Mouse (Mus musculus): ENCODE results near the gene Selp. TPM values are rescaled to one million over a fixed set of nuclear protein-coding genes. Genes with fewer than 3 reads are reported as not detected.

Gene Selp
- polyA plus RNA-seq (2012): not detected in 2 replicates

- TF ChIP-seq GATA1 (IDR thresholded peaks at IDR 0.05; ENCODE audit: low read length): no peak
These were observed at the start of gene Selp for GRCm38 (mm10) chr1:164114947-164115493. Gene Selp, plus strand, starts transcription at chr1:164115264.

DNA sequence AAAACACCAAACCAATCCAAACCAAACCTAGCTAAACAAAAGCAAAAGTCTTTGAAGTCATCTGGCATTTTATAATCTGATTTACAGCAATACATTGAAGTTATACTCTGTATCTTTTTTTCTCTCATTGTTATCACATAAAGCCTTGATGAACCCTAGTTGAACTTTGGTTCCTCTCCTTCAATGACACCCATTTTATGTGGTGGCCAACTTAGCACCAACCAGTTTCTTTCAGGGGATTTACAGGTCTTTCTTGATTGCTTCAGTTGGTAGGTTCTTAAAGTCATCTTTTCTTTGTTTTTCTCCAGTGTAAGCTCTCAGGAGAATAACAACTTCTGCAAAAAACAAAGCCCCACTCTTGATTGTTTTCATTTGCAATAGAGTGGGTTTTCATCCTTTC, 45.8 kb upstream of the Selp start:
- no peak for TF ChIP-seq GATA1 (IDR thresholded peaks at IDR 0.05; ENCODE audit: low read length)

DNA sequence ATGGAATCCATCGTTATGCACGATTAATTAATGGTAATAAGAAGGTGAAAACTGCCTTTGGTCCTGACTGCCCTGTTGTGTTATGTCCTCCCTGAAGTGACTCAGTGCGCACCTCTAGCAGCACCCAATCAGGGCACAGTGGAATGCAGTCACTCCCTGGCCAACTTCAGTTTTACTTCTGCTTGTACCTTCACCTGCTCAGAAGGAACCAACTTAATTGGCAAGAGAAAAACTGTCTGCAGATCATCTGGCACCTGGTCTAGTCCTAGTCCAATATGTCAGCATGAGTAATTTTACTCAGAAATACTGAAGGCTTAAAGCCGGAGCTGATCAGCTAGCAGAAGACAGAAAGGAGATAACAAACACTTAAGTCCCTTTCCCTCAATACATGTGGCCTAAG, 44.6 kb upstream of the Selp start:
- no peak for TF ChIP-seq GATA1 (IDR thresholded peaks at IDR 0.05; ENCODE audit: low read length)

GRCm38 (mm10) chr1:164071111-164071510, 44.0 kb upstream of the Selp start:
- TF ChIP-seq GATA1 (IDR thresholded peaks at IDR 0.05; ENCODE audit: low read length): no peak

DNA sequence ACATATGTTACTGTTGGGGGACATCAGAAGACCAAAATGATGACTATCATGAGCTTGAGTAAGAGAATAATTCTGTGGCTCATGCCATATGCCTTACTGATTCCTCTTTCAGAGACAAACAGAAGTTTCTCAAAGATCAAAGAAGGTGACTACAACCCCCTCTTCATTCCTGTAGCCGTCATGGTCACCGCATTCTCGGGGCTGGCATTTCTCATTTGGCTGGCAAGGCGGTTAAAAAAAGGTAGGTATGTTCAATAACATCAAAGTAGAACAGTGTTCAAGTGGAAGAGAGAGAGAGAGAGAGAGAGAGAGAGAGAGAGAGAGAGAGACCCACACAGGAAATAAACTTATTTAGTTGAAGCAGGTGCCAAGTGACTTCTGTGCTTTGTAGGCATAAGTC, 43.1 kb upstream of the Selp start:
- no peak for TF ChIP-seq GATA1 (IDR thresholded peaks at IDR 0.05; ENCODE audit: low read length)

DNA sequence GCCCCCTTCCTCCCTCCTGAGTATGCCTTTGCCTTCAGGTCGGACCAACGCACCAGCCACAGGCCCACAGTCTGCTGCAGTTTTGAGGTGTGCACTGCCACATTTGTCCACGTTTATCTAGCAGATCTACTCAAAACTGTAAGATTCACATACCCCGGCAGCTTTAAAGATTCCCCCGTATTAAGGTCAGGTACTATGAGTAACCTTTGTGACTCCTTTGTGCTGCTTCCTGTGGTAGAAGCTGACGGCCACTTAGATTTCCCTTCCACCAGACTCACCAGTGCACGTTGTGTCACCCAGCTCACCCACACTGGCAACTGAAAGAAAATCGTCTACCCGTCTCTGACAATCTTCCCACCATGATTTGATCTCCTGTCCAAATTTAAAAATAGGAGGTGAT, 42.0 kb upstream of the Selp start:
- no peak for TF ChIP-seq GATA1 (IDR thresholded peaks at IDR 0.05; ENCODE audit: low read length)

- no peak for TF ChIP-seq GATA1 (IDR thresholded peaks at IDR 0.05; ENCODE audit: low read length)
These were observed 41.3 kb upstream of the Selp start for GRCm38 (mm10) chr1:164073803-164074202.

DNA sequence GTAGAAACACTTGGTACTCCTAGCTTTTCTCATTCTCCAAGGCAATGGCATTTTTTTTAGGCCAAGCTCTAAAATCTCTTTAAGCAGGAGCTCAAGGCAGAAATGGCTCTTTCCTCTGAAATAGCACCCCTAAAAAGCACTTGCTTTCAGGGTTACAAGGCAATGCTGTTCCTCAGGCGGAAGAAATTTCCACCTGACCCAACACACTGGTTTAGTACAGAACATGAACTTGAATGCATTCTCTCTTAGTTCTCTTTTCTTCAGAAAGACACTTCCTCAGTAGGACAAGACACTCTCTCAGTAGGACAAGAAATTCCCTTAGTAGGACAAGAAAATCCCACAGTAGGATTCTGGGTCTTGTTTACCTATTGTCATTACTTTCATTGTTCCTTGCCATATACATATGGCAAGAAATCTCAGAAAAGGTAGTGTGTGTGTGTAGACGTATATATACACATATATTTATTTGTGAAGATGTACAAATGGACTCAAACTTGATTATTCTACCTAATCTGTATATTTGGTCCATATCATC, 40.4 kb upstream of the Selp start:
- no peak for TF ChIP-seq GATA1 (IDR thresholded peaks at IDR 0.05; ENCODE audit: low read length)

GRCm38 (mm10) chr1:164075416-164075815, 39.6 kb upstream of the Selp start:
- TF ChIP-seq GATA1 (IDR thresholded peaks at IDR 0.05; ENCODE audit: low read length): no peak

- no peak for TF ChIP-seq GATA1 (IDR thresholded peaks at IDR 0.05; ENCODE audit: low read length)
These were observed 38.6 kb upstream of the Selp start for GRCm38 (mm10) chr1:164076441-164076840.

- TF ChIP-seq GATA1 (IDR thresholded peaks at IDR 0.05; ENCODE audit: low read length): no peak
These were observed 38.0 kb upstream of the Selp start for GRCm38 (mm10) chr1:164077031-164077430.

DNA sequence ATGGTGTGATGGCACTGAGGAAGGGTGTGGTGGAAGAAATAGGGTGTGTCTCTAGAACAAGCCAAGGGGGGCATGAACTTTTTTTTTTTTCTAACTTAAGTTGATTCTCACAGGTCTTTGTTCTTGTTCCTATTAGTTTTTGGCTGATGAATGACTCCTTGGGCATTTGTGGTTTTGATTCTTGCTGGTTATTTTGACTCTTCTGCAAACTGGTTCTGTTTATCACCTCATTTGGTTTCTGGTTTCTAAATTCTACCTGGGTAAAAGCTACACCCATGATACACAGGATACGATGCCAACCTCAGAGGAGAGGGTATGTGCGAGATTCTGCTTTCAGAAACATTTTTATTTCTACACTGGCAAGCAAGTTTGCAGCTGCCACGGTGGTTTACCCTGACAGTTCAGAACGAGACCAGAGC, 36.7 kb upstream of the Selp start:
- TF ChIP-seq GATA1 (IDR thresholded peaks at IDR 0.05; ENCODE audit: low read length): no peak

- no peak for TF ChIP-seq GATA1 (IDR thresholded peaks at IDR 0.05; ENCODE audit: low read length)
These were observed 36.0 kb upstream of the Selp start for GRCm38 (mm10) chr1:164079091-164079490.

DNA sequence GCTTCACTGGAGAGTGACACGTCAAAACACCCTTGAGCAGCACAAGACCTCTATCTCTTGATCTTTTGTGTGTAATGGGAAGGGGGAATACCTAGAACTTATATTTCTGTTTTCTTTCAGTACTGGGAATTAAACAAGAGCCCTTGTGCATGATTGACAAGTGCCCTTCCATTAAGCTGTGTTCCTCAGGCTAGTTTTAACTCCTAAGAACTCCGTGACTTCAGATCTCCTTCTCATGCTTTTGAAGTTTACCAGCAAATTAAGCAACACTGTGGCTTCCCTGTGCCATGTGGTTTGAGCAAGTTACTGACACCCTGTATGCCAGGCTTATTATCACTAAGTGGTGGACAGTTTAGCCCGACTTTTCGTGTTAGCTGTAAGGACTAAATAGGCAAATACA, 32.0 kb upstream of the Selp start:
- TF ChIP-seq GATA1 (IDR thresholded peaks at IDR 0.05; ENCODE audit: low read length): no peak

DNA sequence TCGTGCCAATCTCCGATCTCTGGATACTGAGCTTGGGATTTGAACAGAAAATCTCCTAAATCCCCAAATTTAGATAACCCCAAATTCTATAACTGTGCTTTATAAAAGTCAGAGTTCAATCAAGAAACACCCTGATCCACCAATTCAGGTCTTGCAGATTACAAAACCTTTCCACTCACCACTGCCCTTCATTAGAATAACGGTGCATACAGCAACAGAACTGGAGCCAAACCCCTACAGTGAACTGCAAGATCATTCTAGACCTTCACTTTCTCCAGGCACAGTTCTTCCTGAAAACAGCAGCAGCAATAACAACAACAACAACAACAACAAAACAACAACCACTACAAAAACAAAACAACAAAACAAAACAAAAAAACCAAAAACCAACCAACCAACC, 28.3 kb upstream of the Selp start:
- no peak for TF ChIP-seq GATA1 (IDR thresholded peaks at IDR 0.05; ENCODE audit: low read length)

GRCm38 (mm10) chr1:164087872-164088271, 27.2 kb upstream of the Selp start:
- TF ChIP-seq GATA1 (IDR thresholded peaks at IDR 0.05; ENCODE audit: low read length): no peak

- no peak for TF ChIP-seq GATA1 (IDR thresholded peaks at IDR 0.05; ENCODE audit: low read length)
These were observed 18.3 kb upstream of the Selp start for GRCm38 (mm10) chr1:164096780-164097179.

DNA sequence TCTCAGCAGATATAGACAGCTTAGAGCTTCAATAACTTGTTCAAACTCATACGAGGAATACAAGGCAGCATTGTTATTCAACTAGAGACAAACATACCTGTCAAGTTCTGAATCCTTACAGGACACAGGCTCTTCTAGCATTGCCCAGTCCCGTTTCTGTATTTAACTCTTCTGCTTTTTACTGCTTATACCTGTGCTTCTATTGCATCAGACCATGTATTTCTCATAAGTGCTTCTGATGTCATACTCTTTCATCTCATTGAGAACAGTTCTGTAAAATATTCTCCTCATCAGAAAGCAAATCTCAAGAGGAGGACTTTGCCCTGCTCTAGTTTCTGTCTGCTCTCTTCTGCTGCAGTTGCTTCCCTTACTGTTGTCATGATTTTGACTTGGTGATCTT, 17.2 kb upstream of the Selp start:
- TF ChIP-seq GATA1 (IDR thresholded peaks at IDR 0.05; ENCODE audit: low read length): no peak

All from G1E-ER4 (cell line).